Mouse (Mus musculus) bone marrow, adult 2 months (tissue): ENCODE results near the gene Aasdh. TPM values are rescaled to one million over a fixed set of nuclear protein-coding genes. Genes with fewer than 3 reads are reported as not detected.
A peak's percentile ranks its signal among the peaks of the same experiment; 100 is the strongest.
"Not testable (repeated sequence)": the region's sequence is repeated elsewhere in the genome, so short reads cannot be mapped to it uniquely, and the experiment has no call there.

Experiments used
- H3K27ac ChIP-seq: fragments of 200-500 bp; 2 replicates; pipeline ENCODE4 v1.5.1; 2012; ENCODE audit warnings: low read depth, mild to moderate bottlenecking, control low read depth, inconsistent platforms, low read length; ENCODE audit not compliant: control insufficient read depth, poor library complexity, insufficient read depth
- H3K4me1 ChIP-seq: fragments of 200-500 bp; 2 replicates; pipeline ENCODE4 v1.6.1; 2011; ENCODE audit warnings: low read length; ENCODE audit not compliant: control insufficient read depth, insufficient read depth
- H3K4me3 ChIP-seq: fragments of 200-500 bp; replicated peaks from 2 replicates; pipeline ENCODE3; 2011; ENCODE audit warnings: mild to moderate bottlenecking, low read depth, low read length, control low read depth; ENCODE audit not compliant: control insufficient read depth
- CTCF ChIP-seq: fragments of 200-500 bp; IDR thresholded peaks from 2 replicates; pipeline ENCODE4 v1.5.1; 2011; ENCODE audit warnings: low read length, control low read depth; ENCODE audit not compliant: control insufficient read depth, insufficient read depth
- POLR2A ChIP-seq: fragments of 200-500 bp; IDR thresholded peaks from 2 replicates; pipeline ENCODE4 v1.6.1; 2011; ENCODE audit warnings: low read depth, mild to moderate bottlenecking, control low read depth, low read length, borderline replicate concordance; ENCODE audit not compliant: control insufficient read depth
- WGBS: fragments of 180-500 bp; shearing (Covaris S2); methylation state at CpG from one replicate; pipeline ENCODE4 v1.1.7; 2018; 5-methylcytosine and 5-hydroxymethylcytosine counted together
- polyA plus RNA-seq: library from polyadenylated mRNA; stranded (reverse); fragments of >200 nt; gene quantifications from 2 replicates; pipeline ENCODE4 v1.2.4, GENCODE M21; 2011; ENCODE audit warnings: low replicate concordance; ENCODE audit not compliant: missing spikeins, insufficient read depth, insufficient read length

The Aasdh gene
- polyA plus RNA-seq, 1 experiment, result 16.5 TPM

DNA sequence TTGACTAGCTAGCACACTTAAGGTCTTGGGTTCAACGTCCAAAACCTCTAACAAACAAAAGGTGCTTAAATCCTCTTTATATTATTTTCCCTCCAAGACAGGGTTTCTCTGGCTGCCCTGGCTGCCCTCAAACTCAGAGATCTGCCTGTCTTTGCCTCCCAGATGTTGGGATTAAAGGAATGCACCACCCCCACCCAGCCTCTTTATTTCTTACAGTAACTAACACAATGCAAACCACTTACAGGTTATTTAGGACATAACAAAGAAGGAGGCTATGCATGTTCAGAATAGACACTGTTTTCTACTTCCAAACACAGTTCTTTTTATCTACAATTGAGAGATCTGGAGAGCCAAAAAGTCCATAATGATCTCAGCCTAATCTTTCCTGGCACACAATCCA, 19.0 kb upstream of the Aasdh start:
- 83% methylated on average over 1 of the region's 1 CpGs for WGBS
- H3K4me3 ChIP-seq, result no peak overlapping the region
- peaks cover 1% of the 10 kb centered on the region; the same call in 1 of the 2 replicates for H3K4me1 ChIP-seq
- no peak overlapping the region for H3K27ac ChIP-seq
- TF ChIP-seq POLR2A (no peak), CTCF (no peak)

DNA sequence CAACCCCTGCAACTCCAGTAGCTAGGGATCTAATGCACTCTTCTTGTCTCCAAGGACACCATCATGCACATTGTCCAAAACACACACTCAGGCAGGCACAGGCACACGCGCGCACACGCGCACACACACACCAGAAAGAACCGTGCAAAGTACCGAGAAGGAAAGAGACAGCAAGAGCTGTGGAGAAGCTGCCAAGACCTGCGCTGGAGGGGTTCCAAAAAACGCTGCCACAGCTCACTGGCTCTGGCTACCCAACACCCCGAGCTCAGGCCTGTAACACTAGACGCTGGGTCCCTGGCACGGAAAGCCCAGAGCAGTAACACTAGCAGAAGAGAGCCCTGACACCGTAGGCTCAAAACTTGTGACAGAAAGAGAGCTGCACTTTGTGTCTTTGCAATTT, 18.1 kb upstream of the Aasdh start:
- Histone ChIP-seq H3K27ac (no peak overlapping the region), H3K4me3 (no peak overlapping the region), H3K4me1 (no peaks in the 10 kb centered on the region)
- no peak for TF ChIP-seq POLR2A
- TF ChIP-seq CTCF, result no peak
- 87% methylated on average over 13 of the region's 13 CpGs for WGBS

DNA sequence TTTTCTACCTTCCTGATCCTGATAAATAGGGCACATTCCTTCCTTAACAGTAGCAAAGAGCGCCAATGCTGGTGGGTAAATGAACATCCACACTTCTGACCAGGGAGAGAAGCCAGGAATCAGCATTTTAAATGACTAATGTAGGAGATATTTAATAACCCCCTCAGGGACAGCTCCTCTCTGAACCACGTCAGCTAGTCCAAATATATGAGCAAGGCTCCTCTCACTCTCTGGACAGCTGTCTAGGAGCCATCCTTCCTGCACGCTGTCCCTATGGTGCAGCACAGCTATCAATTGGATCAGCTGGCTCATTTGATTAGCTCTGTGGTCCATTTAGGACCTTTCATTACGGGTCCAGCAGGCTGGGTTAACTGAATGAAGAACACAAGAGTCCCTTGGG, 17.5 kb upstream of the Aasdh start:
- WGBS, result 89% methylated on average over 4 of the region's 4 CpGs
- no peak overlapping the region for H3K4me3 ChIP-seq
- H3K27ac ChIP-seq, result no peak overlapping the region
- TF ChIP-seq POLR2A (no peak), CTCF (no peak)
- no peaks in the 10 kb centered on the region for H3K4me1 ChIP-seq

DNA sequence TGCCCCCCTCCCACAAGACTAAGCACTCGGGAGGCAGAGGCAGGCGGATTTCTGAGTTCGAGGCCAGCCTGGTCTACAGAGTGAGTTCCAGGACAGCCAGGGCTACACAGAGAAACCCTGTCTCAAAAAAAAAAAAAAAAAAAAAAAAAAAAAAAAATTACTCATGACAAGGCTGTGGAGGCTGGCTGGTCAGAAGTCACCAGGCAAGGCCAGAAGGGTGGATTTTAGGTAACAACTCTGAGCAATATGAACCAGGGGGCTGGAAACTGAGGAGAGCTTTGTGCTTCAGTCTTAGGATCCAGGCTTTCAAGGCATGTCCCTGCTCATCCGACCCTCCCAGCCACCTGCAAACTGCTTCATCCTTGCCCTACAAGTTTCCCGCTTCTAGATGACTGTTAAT, 7.2 kb upstream of the Aasdh start:
- not testable (repeated sequence) for H3K4me3 ChIP-seq, H3K4me1 ChIP-seq, H3K27ac ChIP-seq
- WGBS, result 89% methylated on average over 5 of the region's 5 CpGs

DNA sequence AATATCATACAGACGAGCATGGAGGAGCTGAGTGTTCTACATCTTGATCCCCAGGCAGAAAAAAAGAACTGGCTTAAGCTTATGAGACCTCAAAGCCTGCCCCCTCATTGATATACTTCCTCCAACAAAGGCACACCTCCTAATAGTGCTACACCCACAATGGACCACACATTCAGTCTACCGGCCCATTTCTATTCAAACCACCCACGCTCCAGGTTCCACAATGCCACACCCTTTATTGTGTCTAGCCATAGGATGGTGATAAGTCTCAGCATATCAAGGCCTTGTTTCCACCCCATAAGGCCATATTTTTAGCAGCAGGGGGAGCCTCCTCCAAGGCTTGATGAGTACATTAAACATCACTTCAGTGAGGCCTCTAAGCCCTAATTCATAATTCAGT, 5.5 kb upstream of the Aasdh start:
- Histone ChIP-seq H3K27ac (no peak overlapping the region), H3K4me3 (no peak overlapping the region), H3K4me1 (no peaks in the 10 kb centered on the region)
- 68% methylated on average over 3 of the region's 3 CpGs for WGBS
- TF ChIP-seq CTCF (no peak), POLR2A (no peak)

DNA sequence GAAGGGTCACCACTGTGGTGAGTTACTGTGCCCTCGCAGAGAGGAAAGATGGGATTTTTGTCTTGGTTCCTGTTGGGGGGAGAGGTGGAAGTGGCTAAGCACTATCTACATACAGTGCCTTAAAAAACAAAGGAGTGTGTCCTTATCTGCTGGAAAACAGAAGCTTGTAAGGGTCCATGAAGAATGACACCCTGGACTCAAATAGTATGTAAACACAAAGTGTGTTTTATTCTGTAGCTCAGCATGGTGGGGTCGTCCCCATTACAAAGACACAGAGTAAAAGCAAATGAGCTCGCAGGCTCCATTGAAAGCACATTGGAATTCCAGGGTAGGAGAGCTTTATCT, 813 bp upstream of the Aasdh start:
- 34% methylated on average over 3 of the region's 3 CpGs for WGBS
- no peak for TF ChIP-seq POLR2A
- TF ChIP-seq CTCF, result no peak
- Histone ChIP-seq H3K27ac (no peak overlapping the region; the same call in 1 of the 2 replicates), H3K4me3 (peak overlapping the region; percentile 98), H3K4me1 (no peaks in the 10 kb centered on the region; the same call in 1 of the 2 replicates)

DNA sequence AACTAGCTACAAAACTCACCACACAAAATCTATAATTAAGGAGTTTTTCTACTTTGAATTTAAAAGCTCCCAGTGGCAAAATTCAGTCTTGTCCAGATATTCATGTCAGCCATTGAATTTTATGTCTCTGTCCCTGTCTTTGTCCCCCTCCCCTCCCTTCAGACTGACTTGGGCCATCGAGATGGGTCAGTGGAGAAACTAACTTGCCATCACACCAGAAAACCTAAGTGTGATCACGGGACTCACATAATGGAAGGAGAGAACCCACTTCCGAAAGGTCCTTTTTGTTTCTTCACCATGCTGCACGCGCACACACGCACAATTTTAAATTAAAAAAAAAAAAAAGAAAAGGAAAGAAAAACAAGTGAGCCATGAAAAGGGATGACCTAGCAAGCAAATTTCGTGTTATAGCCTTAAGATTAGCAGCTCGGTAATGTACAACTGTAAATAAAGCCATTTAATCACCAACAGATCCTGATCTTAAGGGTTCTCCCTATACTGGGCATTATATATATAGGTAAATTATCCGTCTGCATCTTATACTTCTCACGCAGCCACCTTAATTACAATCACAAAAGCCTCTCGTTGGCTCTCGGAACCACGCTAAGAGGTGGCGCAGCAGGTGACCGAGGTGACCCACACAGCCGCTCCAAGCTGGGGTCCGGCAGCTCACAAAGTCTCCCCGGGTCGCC, 455 bp downstream of the Aasdh start:
- no peak for TF ChIP-seq CTCF
- no peak for TF ChIP-seq POLR2A
- WGBS, result 1% methylated on average over 19 of the region's 19 CpGs
- Histone ChIP-seq H3K27ac (peak overlapping the region; percentile 17; the same call in 1 of the 2 replicates), H3K4me1 (no peaks in the 10 kb centered on the region; the same call in 1 of the 2 replicates), H3K4me3 (peak overlapping the region; percentile 98)

DNA sequence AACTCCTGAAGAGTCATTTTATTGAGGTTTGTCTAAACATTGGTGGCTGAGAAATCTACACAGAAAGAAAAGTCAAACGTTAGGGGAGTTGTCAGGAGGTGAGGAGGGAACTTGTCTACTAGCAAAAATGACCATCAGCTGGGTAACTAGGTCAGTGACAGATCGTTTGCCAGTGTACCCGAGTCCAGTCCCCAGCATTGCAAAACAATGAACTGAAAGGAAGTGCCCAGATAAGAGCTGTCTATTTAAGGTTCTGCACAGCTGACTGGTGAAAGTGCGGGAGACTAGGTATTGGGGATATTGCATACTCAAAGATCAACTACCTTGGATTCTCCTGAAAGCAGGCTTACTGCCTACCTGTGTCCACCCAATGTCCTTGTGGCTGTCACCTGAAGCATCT, 3.2 kb downstream of the Aasdh start:
- TF ChIP-seq CTCF, result no peak
- TF ChIP-seq POLR2A, result no peak
- Histone ChIP-seq H3K4me1 (no peaks in the 10 kb centered on the region; the same call in 1 of the 2 replicates), H3K4me3 (no peak overlapping the region), H3K27ac (no peak overlapping the region)
- 38% methylated on average over 4 of the region's 4 CpGs for WGBS

DNA sequence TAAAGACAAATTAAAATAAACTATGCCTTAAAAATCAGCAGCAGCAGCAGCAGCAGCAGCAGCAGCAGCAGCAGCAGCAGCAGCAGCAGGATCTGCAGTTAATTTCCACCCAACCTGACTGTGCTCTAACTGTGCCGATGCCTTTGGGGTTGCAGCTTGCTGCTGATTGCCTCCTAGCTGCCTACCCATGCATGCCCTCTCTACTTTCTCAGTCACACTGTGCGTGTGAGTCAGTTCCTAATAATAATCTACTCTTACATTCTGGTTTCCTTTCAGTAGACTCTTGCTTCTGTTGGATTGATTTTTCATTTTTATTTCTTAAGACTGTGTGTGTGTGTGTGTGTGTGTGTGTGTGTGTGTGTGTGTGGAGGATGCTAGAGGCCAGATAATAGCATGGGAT, 12.2 kb downstream of the Aasdh start:
- Histone ChIP-seq H3K27ac (no peak overlapping the region), H3K4me1 (no peaks in the 10 kb centered on the region; the same call in 1 of the 2 replicates), H3K4me3 (no peak overlapping the region)
- TF ChIP-seq POLR2A (no peak), CTCF (no peak)
- WGBS, result 69% methylated on average over 2 of the region's 2 CpGs
